13 mouse cellular contexts compared by ENCODE assay signal in genomic region chr1:158741449-158741848, GRCm38 (mm10).
DNase-seq lines count a peak whose midpoint lies in the region; ATAC-seq lines count a peak whose summit lies in the region.
"Had no signal": no experiment of that assay in that cellular context is flagged by ENCODE, and none has a peak within 500 bp of the region (broad histone marks: within the 10 kb centered on the region; RNA-seq: fewer than 3 reads in every experiment).

No protein-coding gene starts in this region.

- no peak overlapping the region for H3K4me2 ChIP-seq in hindbrain, embryonic 13.5 days
- no peak overlapping the region for H3K4me2 ChIP-seq in neural tube, embryonic 11.5 days (ENCODE audit: low read depth)
- H3K4me2 ChIP-seq: heart, embryonic 15.5 days; liver, embryonic 13.5 days; midbrain, embryonic 13.5 days had no signal

- H3K4me1 ChIP-seq in hindbrain, embryonic 10.5 days (replicated peaks): no peaks in the 10 kb centered on the region
- H3K4me1 ChIP-seq in hindbrain, embryonic 13.5 days (replicated peaks): no peaks in the 10 kb centered on the region
- H3K4me1 ChIP-seq in neural tube, embryonic 11.5 days (ENCODE audit: control insufficient read depth, insufficient read depth, low read length): no peaks in the 10 kb centered on the region
- H3K4me1 ChIP-seq: heart, embryonic 15.5 days; liver, embryonic 13.5 days had no signal

- H3K4me3 ChIP-seq in hindbrain, embryonic 10.5 days: no peak overlapping the region
- H3K4me3 ChIP-seq in hindbrain, embryonic 13.5 days: no peak overlapping the region
- H3K4me3 ChIP-seq in neural tube, embryonic 11.5 days (ENCODE audit: low read depth, low read length): no peak overlapping the region
- H3K4me3 ChIP-seq: heart, embryonic 15.5 days; liver, embryonic 13.5 days; midbrain, embryonic 13.5 days had no signal

- H3K27ac ChIP-seq in hindbrain, embryonic 10.5 days: no peak overlapping the region
- H3K27ac ChIP-seq in hindbrain, embryonic 13.5 days: no peak overlapping the region
- no peak overlapping the region for H3K27ac ChIP-seq in neural tube, embryonic 11.5 days (ENCODE audit: low read depth, low read length)
- H3K27ac ChIP-seq: heart, embryonic 15.5 days; liver, embryonic 13.5 days; midbrain, embryonic 13.5 days had no signal

- peak; percentile 10 for DNase-seq in hindbrain, embryonic 10.5 days (ENCODE audit: low spot score)
- DNase-seq in embryo, embryonic 11.5 days (ENCODE audit: low read depth, low spot score): peak; percentile 30
- DNase-seq in forelimb bud, embryonic 11.5 days (ENCODE audit: low read depth, low spot score): peak; percentile 46
- DNase-seq in neural tube, embryonic 11.5 days (ENCODE audit: low spot score): peak; percentile 9
- DNase-seq in adrenal gland, postnatal 14 days: no peak
- DNase-seq in testis, postnatal 14 days (ENCODE audit: low spot score): no peak
- DNase-seq: cerebellum, adult 8-10 months; kidney, adult 11 months; kidney, postnatal 10 days; liver, embryonic 13.5 days had no signal

- no peak for ATAC-seq in hindbrain, embryonic 13.5 days (ENCODE audit: low FRiP score)
- no peak for ATAC-seq in neural tube, embryonic 11.5 days (ENCODE audit: insufficient read depth, low FRiP score, low TSS enrichment)
- ATAC-seq: midbrain, embryonic 13.5 days had no signal

- WGBS in hindbrain, embryonic 10.5 days: 68% methylated on average over 5 of the region's 5 CpGs
- 74% methylated on average over 5 of the region's 5 CpGs for WGBS in hindbrain, embryonic 13.5 days
- WGBS in neural tube, embryonic 11.5 days: 44% methylated on average over 5 of the region's 5 CpGs

- no peaks in the 10 kb centered on the region for H3K36me3 ChIP-seq in hindbrain, embryonic 10.5 days
- H3K36me3 ChIP-seq in hindbrain, embryonic 13.5 days: no peaks in the 10 kb centered on the region
- H3K36me3 ChIP-seq in neural tube, embryonic 11.5 days (ENCODE audit: control insufficient read depth, insufficient read depth, low read length): no peaks in the 10 kb centered on the region
- H3K36me3 ChIP-seq: heart, embryonic 15.5 days; liver, embryonic 13.5 days; midbrain, embryonic 13.5 days had no signal

- H3K9ac ChIP-seq in hindbrain, embryonic 13.5 days: no peak overlapping the region
- H3K9ac ChIP-seq in neural tube, embryonic 11.5 days (ENCODE audit: low read length): no peak overlapping the region
- H3K9ac ChIP-seq: heart, embryonic 15.5 days; liver, embryonic 13.5 days; midbrain, embryonic 13.5 days had no signal

- H3K9me3 ChIP-seq in hindbrain, embryonic 10.5 days: no peaks in the 10 kb centered on the region
- no peaks in the 10 kb centered on the region for H3K9me3 ChIP-seq in hindbrain, embryonic 13.5 days
- no peaks in the 10 kb centered on the region for H3K9me3 ChIP-seq in neural tube, embryonic 11.5 days (ENCODE audit: control insufficient read depth, low read length)
- H3K9me3 ChIP-seq: heart, embryonic 15.5 days; liver, embryonic 13.5 days; midbrain, embryonic 13.5 days had no signal

- H3K27me3 ChIP-seq in hindbrain, embryonic 10.5 days (ENCODE audit: insufficient read depth, poor library complexity, severe bottlenecking): no peaks in the 10 kb centered on the region
- H3K27me3 ChIP-seq in hindbrain, embryonic 13.5 days: no peaks in the 10 kb centered on the region
- no peaks in the 10 kb centered on the region for H3K27me3 ChIP-seq in neural tube, embryonic 11.5 days (ENCODE audit: control insufficient read depth, insufficient read depth, low read length)
- H3K27me3 ChIP-seq: heart, embryonic 15.5 days; liver, embryonic 13.5 days; midbrain, embryonic 13.5 days had no signal

Comparison
In these comparisons a context has a peak if more than half of its experiments do, and no peak if none do; other contexts are left out.
1. DNase-seq: peak in hindbrain, embryonic 10.5 days (single experiment), embryo, embryonic 11.5 days (single experiment), forelimb bud, embryonic 11.5 days (single experiment) and neural tube, embryonic 11.5 days (single experiment); none in adrenal gland, postnatal 14 days (single experiment) and testis, postnatal 14 days (single experiment).